Mouse (Mus musculus) brain, embryonic 14.5 days (tissue): Measurements from ENCODE around the gene Lactbl1.

Source experiments
- CTCF ChIP-seq: fragments of 200-500 bp; IDR thresholded peaks from 2 replicates; pipeline ENCODE4 v1.5.1; 2012; ENCODE audit warnings: inconsistent platforms, mild to moderate bottlenecking, moderate library complexity, borderline replicate concordance; ENCODE audit not compliant: insufficient read depth, insufficient read length; ENCODE audit errors: extremely low read depth
- POLR2A ChIP-seq: fragments of 200-500 bp; IDR thresholded peaks from 2 replicates; pipeline ENCODE4 v1.6.1; 2012; ENCODE audit warnings: mild to moderate bottlenecking, inconsistent platforms, borderline replicate concordance; ENCODE audit not compliant: poor library complexity, insufficient read depth, insufficient read length, severe bottlenecking; ENCODE audit errors: extremely low read depth

- TF ChIP-seq CTCF: peak; percentile 31; the same call in 1 of the 2 replicates
- TF ChIP-seq POLR2A: no peak
Observed at GRCm38 (mm10) chr4:136667757-136668156, 45.3 kb downstream of the Lactbl1 start.
